In genomic region chr17:57085970-57086757, GRCm38 (mm10) we compare ENCODE assay signal across 12 mouse cellular contexts. TPM values are rescaled to one million over a fixed set of nuclear protein-coding genes. Genes with fewer than 3 reads are reported as not detected.
DNase-seq lines count a peak whose midpoint lies in the region; ATAC-seq and TF ChIP-seq lines count a peak whose summit lies in the region.
"Had no signal": no experiment of that assay in that cellular context is flagged by ENCODE, and none has a peak within 500 bp of the region (broad histone marks: within the 10 kb centered on the region; RNA-seq: fewer than 3 reads in every experiment).

No protein-coding gene starts in this region.

- ATAC-seq in forebrain, embryonic 16.5 days = no peak
- no peak for ATAC-seq in midbrain, embryonic 14.5 days (ENCODE audit: low FRiP score, low TSS enrichment)
- ATAC-seq in intestine, postnatal 0 days = no peak

- peaks cover 9% of the 10 kb centered on the region for H3K36me3 ChIP-seq in forebrain, embryonic 16.5 days (ENCODE audit: control insufficient read depth, insufficient read depth)
- H3K36me3 ChIP-seq in midbrain, embryonic 14.5 days (ENCODE audit: control insufficient read depth, insufficient read depth, low read length) = peaks cover 31% of the 10 kb centered on the region
- H3K36me3 ChIP-seq in intestine, postnatal 0 days (ENCODE audit: control insufficient read depth, insufficient read depth) = no peaks in the 10 kb centered on the region

- H3K9ac ChIP-seq in forebrain, embryonic 16.5 days (replicated peaks; ENCODE audit: low read depth, low read length) = no peak overlapping the region
- peak overlapping the region; percentile 66 for H3K9ac ChIP-seq in midbrain, embryonic 14.5 days (replicated peaks; ENCODE audit: low read length)
- no peak overlapping the region for H3K9ac ChIP-seq in intestine, postnatal 0 days (ENCODE audit: low read depth, low read length)

- no peaks in the 10 kb centered on the region for H3K27me3 ChIP-seq in forebrain, embryonic 16.5 days (replicated peaks; ENCODE audit: control insufficient read depth, insufficient read depth, low read length)
- no peaks in the 10 kb centered on the region for H3K27me3 ChIP-seq in midbrain, embryonic 14.5 days (ENCODE audit: control insufficient read depth, insufficient read depth, low read length)
- H3K27me3 ChIP-seq in intestine, postnatal 0 days (replicated peaks; ENCODE audit: control insufficient read depth, insufficient read depth, low read length) = no peaks in the 10 kb centered on the region

- H3K9me3 ChIP-seq in forebrain, embryonic 16.5 days (ENCODE audit: control insufficient read depth, low read length) = no peaks in the 10 kb centered on the region
- no peaks in the 10 kb centered on the region for H3K9me3 ChIP-seq in midbrain, embryonic 14.5 days (ENCODE audit: control insufficient read depth, low read length)
- H3K9me3 ChIP-seq in intestine, postnatal 0 days (ENCODE audit: control insufficient read depth) = no peaks in the 10 kb centered on the region

- H3K4me1 ChIP-seq in forebrain, embryonic 16.5 days (replicated peaks; ENCODE audit: control insufficient read depth, insufficient read depth, low read length) = peaks cover 17% of the 10 kb centered on the region
- H3K4me1 ChIP-seq in midbrain, embryonic 14.5 days (ENCODE audit: control insufficient read depth, insufficient read depth, low read length) = peaks cover 18% of the 10 kb centered on the region
- no peaks in the 10 kb centered on the region for H3K4me1 ChIP-seq in intestine, postnatal 0 days (replicated peaks; ENCODE audit: control insufficient read depth, insufficient read depth, low read length)

- DNase-seq in layer of hippocampus, adult 2 months (ENCODE audit: low spot score in 2 of 2) = no peak
- DNase-seq in layer of hippocampus, adult 9-10 months (ENCODE audit: low spot score) = no peak
- DNase-seq in cerebellum, adult 9-10 months = peak; percentile 98
- no peak for DNase-seq in midbrain, embryonic 14.5 days
- no peak for DNase-seq in thymus, postnatal 0 days (ENCODE audit: low spot score)
- DNase-seq in gastrocnemius, adult 8-10 months (ENCODE audit: low spot score in 2 of 2) = no peak
- DNase-seq: heart, adult 2 months; lung, postnatal 14 days had no signal

- peak overlapping the region; percentile 96 for H3K27ac ChIP-seq in layer of hippocampus, adult 2 months
- no peak overlapping the region for H3K27ac ChIP-seq in forebrain, embryonic 16.5 days (ENCODE audit: low read length)
- no peak overlapping the region for H3K27ac ChIP-seq in midbrain, embryonic 14.5 days (replicated peaks; ENCODE audit: low read depth, low read length)
- H3K27ac ChIP-seq in intestine, postnatal 0 days (ENCODE audit: low read depth, low read length) = no peak overlapping the region
- H3K27ac ChIP-seq: heart, adult 2 months had no signal

- WGBS in forebrain, embryonic 16.5 days = 90% methylated on average over 11 of the region's 11 CpGs
- 86% methylated on average over 11 of the region's 11 CpGs for WGBS in midbrain, embryonic 14.5 days
- 87% methylated on average over 11 of the region's 11 CpGs for WGBS in intestine, postnatal 0 days

- peak overlapping the region; percentile 65 for H3K4me3 ChIP-seq in layer of hippocampus, adult 2 months
- H3K4me3 ChIP-seq in forebrain, embryonic 16.5 days (replicated peaks; ENCODE audit: low read length) = peak overlapping the region; percentile 74
- peak overlapping the region; percentile 59 for H3K4me3 ChIP-seq in midbrain, embryonic 14.5 days (replicated peaks; ENCODE audit: low read depth, low read length)
- H3K4me3 ChIP-seq in intestine, postnatal 0 days (ENCODE audit: low read depth, low read length) = no peak overlapping the region
- H3K4me3 ChIP-seq: heart, adult 2 months; myocyte had no signal

- TF ChIP-seq CTCF in layer of hippocampus, adult 2 months (conservative IDR thresholded peaks at IDR 0.05) = no peak
- no peak for TF ChIP-seq CTCF in intestine, postnatal 0 days (IDR thresholded peaks at IDR 0.05; ENCODE audit: low read depth)

- peak overlapping the region; percentile 60 for H3K4me2 ChIP-seq in forebrain, embryonic 16.5 days (ENCODE audit: low read length)
- peak overlapping the region; percentile 73 for H3K4me2 ChIP-seq in midbrain, embryonic 14.5 days (ENCODE audit: low read length)
- no peak overlapping the region for H3K4me2 ChIP-seq in intestine, postnatal 0 days (replicated peaks; ENCODE audit: low read depth)

RNA-seq across cellular contexts. Expression of gene Tubb4a, which starts 1.4 kb away (rescaled TPM):
- total RNA-seq in layer of hippocampus, adult 2 months (2021) = 100 to 1,000 TPM; 558 TPM
- polyA plus RNA-seq in forebrain, embryonic 16.5 days (2015; fragmentation: Nextera tagmentation; extraction: Ambion mirVana) = 285 and 318 TPM in 2 replicates
- polyA plus RNA-seq in midbrain, embryonic 14.5 days (2014; fragmentation: Nextera tagmentation; extraction: Ambion mirVana) = 324 and 344 TPM in 2 replicates
- 1.0 and 1.2 TPM in 2 replicates for polyA plus RNA-seq in thymus, postnatal 0 days (2015; fragmentation: Nextera tagmentation; extraction: Ambion mirVana)
- 12.6 and 14.6 TPM in 2 replicates for polyA plus RNA-seq in intestine, postnatal 0 days (2015; fragmentation: Nextera tagmentation; extraction: Ambion mirVana)
- total RNA-seq in gastrocnemius, adult 8-10 months (2022) = under 1 TPM; 0.53 to 0.88 (median 0.64) TPM

RNA-seq across cellular contexts. Expression of gene Dennd1c, which starts 7.8 kb away (rescaled TPM):
- total RNA-seq in layer of hippocampus, adult 2 months (2021) = 1 to 10 TPM; 1.4 to 2.0 TPM
- 2.4 and 4.2 TPM in 2 replicates for polyA plus RNA-seq in forebrain, embryonic 16.5 days (2015; fragmentation: Nextera tagmentation; extraction: Ambion mirVana)
- 3.3 and 3.4 TPM in 2 replicates for polyA plus RNA-seq in midbrain, embryonic 14.5 days (2014; fragmentation: Nextera tagmentation; extraction: Ambion mirVana)
- 49.8 and 65.1 TPM in 2 replicates for polyA plus RNA-seq in thymus, postnatal 0 days (2015; fragmentation: Nextera tagmentation; extraction: Ambion mirVana)
- polyA plus RNA-seq in intestine, postnatal 0 days (2015; fragmentation: Nextera tagmentation; extraction: Ambion mirVana) = 5.2 and 5.3 TPM in 2 replicates
- under 1 TPM in 3 of 4 experiments, not detected in 1; 0.12 to 0.52 (median 0.44) TPM for total RNA-seq in gastrocnemius, adult 8-10 months (2022)

RNA-seq across cellular contexts. Expression of gene Tnfsf9, which starts 19.0 kb away (rescaled TPM):
- under 1 TPM; 0.37 to 0.38 TPM for total RNA-seq in layer of hippocampus, adult 2 months (2021)
- polyA plus RNA-seq in forebrain, embryonic 16.5 days (2015; fragmentation: Nextera tagmentation; extraction: Ambion mirVana) = 9.8 and 10.1 TPM in 2 replicates
- polyA plus RNA-seq in midbrain, embryonic 14.5 days (2014; fragmentation: Nextera tagmentation; extraction: Ambion mirVana) = 5.2 and 6.7 TPM in 2 replicates
- 2.7 and 3.0 TPM in 2 replicates for polyA plus RNA-seq in thymus, postnatal 0 days (2015; fragmentation: Nextera tagmentation; extraction: Ambion mirVana)
- 1.2 and 1.6 TPM in 2 replicates for polyA plus RNA-seq in intestine, postnatal 0 days (2015; fragmentation: Nextera tagmentation; extraction: Ambion mirVana)
- total RNA-seq in gastrocnemius, adult 8-10 months (2022) = under 1 TPM in 1 of 4 experiments, not detected in 3; 0.38 TPM

RNA-seq across cellular contexts. Expression of gene Slc25a23, which starts 26.5 kb away (rescaled TPM):
- 100 to 1,000 TPM; 373 to 393 TPM for total RNA-seq in layer of hippocampus, adult 2 months (2021)
- 27.8 and 33.4 TPM in 2 replicates for polyA plus RNA-seq in forebrain, embryonic 16.5 days (2015; fragmentation: Nextera tagmentation; extraction: Ambion mirVana)
- 31.6 and 32.9 TPM in 2 replicates for polyA plus RNA-seq in midbrain, embryonic 14.5 days (2014; fragmentation: Nextera tagmentation; extraction: Ambion mirVana)
- polyA plus RNA-seq in thymus, postnatal 0 days (2015; fragmentation: Nextera tagmentation; extraction: Ambion mirVana) = 8.3 and 8.8 TPM in 2 replicates
- 4.8 and 5.1 TPM in 2 replicates for polyA plus RNA-seq in intestine, postnatal 0 days (2015; fragmentation: Nextera tagmentation; extraction: Ambion mirVana)
- total RNA-seq in gastrocnemius, adult 8-10 months (2022) = 10 to 100 TPM; 28.2 to 32.7 (median 31.3) TPM

RNA-seq across cellular contexts. Expression of gene Crb3, which starts 27.3 kb away (rescaled TPM):
- under 1 TPM in 1 of 2 experiments, not detected in 1; 0.64 TPM for total RNA-seq in layer of hippocampus, adult 2 months (2021)
- 1.5 and 2.1 TPM in 2 replicates for polyA plus RNA-seq in forebrain, embryonic 16.5 days (2015; fragmentation: Nextera tagmentation; extraction: Ambion mirVana)
- 1.2 and 1.7 TPM in 2 replicates for polyA plus RNA-seq in midbrain, embryonic 14.5 days (2014; fragmentation: Nextera tagmentation; extraction: Ambion mirVana)
- polyA plus RNA-seq in thymus, postnatal 0 days (2015; fragmentation: Nextera tagmentation; extraction: Ambion mirVana) = 1.6 and 2.7 TPM in 2 replicates
- polyA plus RNA-seq in intestine, postnatal 0 days (2015; fragmentation: Nextera tagmentation; extraction: Ambion mirVana) = 121 and 130 TPM in 2 replicates
- under 1 TPM in 1 of 4 experiments, not detected in 3; 0.34 TPM for total RNA-seq in gastrocnemius, adult 8-10 months (2022)
- total RNA-seq: heart, adult 2 months; MEL had no signal
- polyA plus RNA-seq: myocyte had no signal

Comparison
In these comparisons a context has a peak if more than half of its experiments do, and no peak if none do; other contexts are left out.
1. RNA of gene Tubb4a, which starts 1.4 kb away (polyA plus RNA-seq): 324 to 344 TPM in midbrain, embryonic 14.5 days and 285 to 318 TPM in forebrain, embryonic 16.5 days; 12.6 to 14.6 TPM in intestine, postnatal 0 days and 1.0 to 1.2 TPM in thymus, postnatal 0 days; every median in the first group is over 10 times any median in the second.